Mouse (Mus musculus) embryonic fibroblast, embryonic 13.5 days (primary cell): ENCODE data around the gene Sstr4.

ENCODE experiments used
- CTCF ChIP-seq: IDR thresholded peaks from 2 replicates; pipeline ENCODE4 v1.5.1; 2011; ENCODE audit warnings: mild to moderate bottlenecking, control low read depth, low read length, moderate library complexity, borderline replicate concordance; ENCODE audit not compliant: insufficient read depth
- POLR2A ChIP-seq: IDR thresholded peaks from 2 replicates; pipeline ENCODE4 v1.6.1; 2011; ENCODE audit warnings: low read depth, mild to moderate bottlenecking, control low read depth, low read length, moderate library complexity

DNA sequence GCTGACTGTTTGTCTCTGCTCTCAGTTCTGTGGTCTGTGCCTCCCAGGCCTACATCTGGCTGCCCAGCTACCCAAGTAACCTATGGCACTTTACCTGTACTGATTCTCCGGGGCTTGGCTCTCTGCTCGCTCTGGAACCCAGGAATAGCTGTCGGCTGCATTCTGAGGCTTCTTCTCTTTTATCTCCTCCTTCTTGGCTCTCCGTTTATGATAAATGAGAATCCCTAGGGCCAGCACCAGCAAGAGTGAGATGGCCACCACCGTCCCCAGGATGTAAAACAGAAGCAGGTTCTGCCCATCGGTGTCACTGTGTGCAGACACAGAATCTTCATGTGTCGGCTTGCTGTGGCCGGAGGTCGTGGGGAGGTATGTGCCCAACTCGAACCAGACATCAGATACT, 46.3 kb downstream of the Sstr4 start:
- TF ChIP-seq POLR2A (no peak), CTCF (no peak)
